Mouse (Mus musculus): ENCODE data around the gene Cuzd1. TPM values are rescaled to one million over a fixed set of nuclear protein-coding genes. Genes with fewer than 3 reads are reported as not detected.

Cuzd1 gene
- polyA plus RNA-seq (2015; fragmentation: Nextera tagmentation; extraction: Ambion mirVana) = not detected in 2 replicates

DNA sequence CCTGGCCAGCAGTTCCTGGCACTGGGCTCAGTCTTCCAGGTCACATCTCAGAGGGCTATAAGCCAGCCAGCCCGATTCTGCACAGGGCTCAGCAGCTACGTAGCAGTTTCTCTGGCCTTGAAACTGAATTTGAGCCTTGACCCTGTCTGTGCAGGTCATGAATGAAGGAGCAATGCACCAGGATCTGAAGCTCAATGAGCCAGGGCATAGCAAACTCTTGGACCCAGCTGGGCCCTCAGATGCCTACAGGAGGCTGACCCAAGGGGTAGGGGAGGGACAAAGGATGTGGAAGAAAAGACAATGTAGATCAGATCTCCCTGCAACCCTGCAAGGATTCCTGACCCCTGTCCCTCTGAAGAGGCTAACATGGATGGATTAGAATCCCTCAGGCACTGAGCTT lies at the start of gene Cuzd1:
TSS of gene Cuzd1 (minus strand) at position 101 of the 400 bp plus-strand sequence.
- WGBS = 87% methylated on average over 2 of the region's 2 CpGs
- H3K27me3 ChIP-seq = no peaks in the 10 kb centered on the region
- H3K9me3 ChIP-seq = no peaks in the 10 kb centered on the region
- no peak within 1 kb of the TSS for H3K4me2 ChIP-seq (replicated peaks)
- H3K4me3 ChIP-seq = no peak within 1 kb of the TSS
- no peaks in the 10 kb centered on the region for H3K4me1 ChIP-seq
- no peak for ATAC-seq (replicated peaks)
- H3K9ac ChIP-seq (replicated peaks) = no peak within 1 kb of the TSS
- no peaks in the 10 kb centered on the region for H3K36me3 ChIP-seq
- no peak within 1 kb of the TSS for H3K27ac ChIP-seq (replicated peaks)

DNA sequence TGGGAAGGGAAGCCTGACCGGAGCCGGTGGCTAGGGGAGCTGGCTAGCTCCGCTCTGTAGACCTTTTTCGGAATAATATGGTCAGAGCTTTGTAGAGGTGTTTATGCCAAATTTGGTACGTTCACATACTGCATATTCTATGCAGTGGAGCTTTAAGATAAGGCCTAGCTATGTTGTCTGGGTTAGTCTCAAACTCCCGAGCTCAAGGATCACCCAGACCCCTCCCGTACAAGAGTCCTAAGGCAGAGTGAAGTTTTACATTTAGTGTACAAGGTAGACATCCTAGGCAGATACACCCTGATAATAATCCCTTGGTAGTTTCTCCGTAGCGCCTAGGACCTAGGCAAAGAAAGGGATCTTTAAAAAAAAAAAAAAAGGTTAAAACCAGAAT lies 49.4 kb upstream of the Cuzd1 start:
- Histone ChIP-seq H3K4me3 (peak overlapping the region; percentile 78), H3K27me3 (no peaks in the 10 kb centered on the region; the same call in 1 of the 2 replicates), H3K4me2 (replicated peaks) (peak overlapping the region; percentile 69), H3K27ac (replicated peaks) (peak overlapping the region; percentile 84), H3K4me1 (peaks cover 7% of the 10 kb centered on the region; the same call in 1 of the 2 replicates), H3K9ac (replicated peaks) (peak overlapping the region; percentile 94), H3K9me3 (no peaks in the 10 kb centered on the region), H3K36me3 (no peaks in the 10 kb centered on the region)
- no peak for ATAC-seq (replicated peaks)
- WGBS = 6% methylated on average over 9 of the region's 9 CpGs

DNA sequence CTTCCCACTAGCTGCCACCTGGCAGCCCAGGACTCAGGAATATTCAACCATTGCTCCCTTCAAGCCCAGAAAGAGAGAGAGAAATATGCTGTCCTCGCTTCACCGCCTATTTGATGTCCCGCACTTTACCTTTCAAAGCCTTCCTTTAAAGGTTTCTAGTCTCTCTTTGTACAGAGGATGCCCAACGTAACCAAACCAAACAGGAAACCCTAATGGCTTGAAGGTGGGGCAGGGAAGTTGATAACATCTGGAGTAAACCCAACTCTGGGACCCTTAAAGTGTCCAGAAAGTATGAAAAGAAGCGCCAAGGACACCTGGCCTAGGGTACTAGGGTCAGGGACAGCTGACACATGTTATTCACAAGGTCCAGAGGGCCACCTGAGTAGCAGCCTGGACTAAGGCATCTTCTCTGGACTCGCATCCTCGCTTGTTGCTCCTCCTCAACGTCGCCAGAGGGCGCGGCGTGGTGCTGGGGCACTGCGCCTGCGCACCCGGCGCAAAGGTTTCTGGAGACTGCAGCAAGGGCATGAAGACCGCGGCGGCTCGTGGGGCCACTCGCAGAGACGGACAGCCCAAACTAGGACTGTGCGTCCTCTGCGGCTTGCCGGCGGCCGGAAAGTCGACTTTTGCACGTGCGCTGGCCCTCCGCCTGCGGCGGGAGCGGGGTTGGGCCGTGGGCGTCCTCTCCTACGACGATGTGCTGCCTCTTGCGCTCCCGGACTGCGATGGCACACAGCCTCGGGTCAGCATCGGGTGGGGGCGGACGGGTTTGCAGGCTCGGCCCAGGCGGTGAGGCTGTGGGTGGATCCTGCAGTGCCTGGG lies 48.8 kb upstream of the Cuzd1 start, which contains the start of gene Pstk:
TSS of gene Pstk (plus strand) at position 494 of the 822 bp plus-strand sequence.
- WGBS = 5% methylated on average over 47 of the region's 47 CpGs
- peaks cover 7% of the 10 kb centered on the region; the same call in 1 of the 2 replicates for H3K4me1 ChIP-seq
- peak; percentile 92 for ATAC-seq (replicated peaks)
- H3K9ac ChIP-seq (replicated peaks) = peak within 1 kb of the TSS; percentile 94
- H3K4me3 ChIP-seq = peak within 1 kb of the TSS; percentile 78
- peak within 1 kb of the TSS; percentile 69 for H3K4me2 ChIP-seq (replicated peaks)
- H3K27ac ChIP-seq (replicated peaks) = peak within 1 kb of the TSS; percentile 84
- H3K9me3 ChIP-seq = no peaks in the 10 kb centered on the region
- no peaks in the 10 kb centered on the region; the same call in 1 of the 2 replicates for H3K27me3 ChIP-seq
- no peaks in the 10 kb centered on the region for H3K36me3 ChIP-seq

DNA sequence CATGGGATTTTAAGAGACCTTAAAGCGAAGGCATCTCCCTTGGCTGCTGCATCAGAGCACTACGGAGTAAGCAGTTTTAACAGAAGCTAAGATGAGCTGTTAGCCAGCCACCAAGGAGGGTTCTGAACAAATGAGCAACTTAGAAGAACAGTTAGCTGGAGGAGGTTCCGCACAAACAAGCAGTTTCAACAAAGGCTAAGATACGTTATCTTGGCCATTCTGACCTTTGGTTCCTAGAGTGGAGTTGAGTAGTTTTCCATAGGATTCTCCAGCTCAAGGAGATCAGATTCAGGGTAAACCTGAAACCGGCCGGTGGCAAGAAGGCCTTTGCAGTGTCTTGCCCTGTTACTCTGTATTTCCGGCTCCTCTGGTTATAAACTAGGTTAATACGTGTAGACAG lies 42.0 kb upstream of the Cuzd1 start:
- Histone ChIP-seq H3K4me3 (no peak overlapping the region), H3K9me3 (no peaks in the 10 kb centered on the region), H3K9ac (replicated peaks) (no peak overlapping the region), H3K27ac (replicated peaks) (no peak overlapping the region), H3K36me3 (0 out of 2 replicates have a peak, but pooled peaks cover under 1% of the 10 kb centered on the region), H3K4me1 (peaks cover 18% of the 10 kb centered on the region), H3K4me2 (replicated peaks) (no peak overlapping the region), H3K27me3 (no peaks in the 10 kb centered on the region; the same call in 1 of the 2 replicates)
- WGBS = 95% methylated on average over 8 of the region's 8 CpGs
- no peak for ATAC-seq (replicated peaks)

GRCm38 (mm10) chr7:131362615-131363300 lies 40.7 kb upstream of the Cuzd1 start, which contains the start of gene 2310057M21Rik:
2310057M21Rik (minus strand) TSS chr7:131362759.
- H3K27ac ChIP-seq (replicated peaks) = peak within 1 kb of the TSS; percentile 87
- peak within 1 kb of the TSS; percentile 91 for H3K4me2 ChIP-seq (replicated peaks)
- WGBS = under 1% methylated on average over 55 of the region's 55 CpGs
- H3K9ac ChIP-seq (replicated peaks) = peak within 1 kb of the TSS; percentile 88
- peaks cover 18% of the 10 kb centered on the region for H3K4me1 ChIP-seq
- no peaks in the 10 kb centered on the region for H3K9me3 ChIP-seq
- peaks cover 5% of the 10 kb centered on the region; the same call in 1 of the 2 replicates for H3K36me3 ChIP-seq
- ATAC-seq (replicated peaks) = peak; percentile 98
- peak within 1 kb of the TSS; percentile 96 for H3K4me3 ChIP-seq
- no peaks in the 10 kb centered on the region; the same call in 1 of the 2 replicates for H3K27me3 ChIP-seq

- WGBS = under 1% methylated on average over 35 of the region's 35 CpGs
- peak; percentile 89 for ATAC-seq (replicated peaks)
- H3K4me1 ChIP-seq = peaks cover 18% of the 10 kb centered on the region
- peak overlapping the region; percentile 87 for H3K27ac ChIP-seq (replicated peaks)
- peaks cover 9% of the 10 kb centered on the region for H3K36me3 ChIP-seq
- H3K9me3 ChIP-seq = no peaks in the 10 kb centered on the region
- H3K27me3 ChIP-seq = no peaks in the 10 kb centered on the region; the same call in 1 of the 2 replicates
- H3K4me2 ChIP-seq (replicated peaks) = peak overlapping the region; percentile 91
- peak overlapping the region; percentile 88 for H3K9ac ChIP-seq (replicated peaks)
- peak overlapping the region; percentile 96 for H3K4me3 ChIP-seq
Measured at GRCm38 (mm10) chr7:131362269-131362614, 40.1 kb upstream of the Cuzd1 start.

DNA sequence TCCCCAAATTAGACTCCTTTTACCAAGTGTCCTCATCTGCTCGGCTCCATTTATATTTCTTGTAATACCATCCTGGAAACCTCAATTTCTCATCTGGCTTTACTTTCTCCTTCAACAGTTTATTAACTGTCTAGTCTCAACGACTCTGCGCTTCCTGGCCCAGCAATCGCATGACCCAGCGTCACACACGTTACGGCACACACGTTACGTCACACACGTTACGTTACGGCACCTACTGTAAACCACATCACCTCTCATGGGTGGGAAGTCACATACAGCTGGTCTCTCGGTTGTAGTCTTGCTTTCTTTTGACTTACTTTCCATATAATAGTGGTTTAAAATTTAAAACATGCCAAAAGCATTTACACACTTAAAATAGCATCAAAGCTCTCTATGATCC lies 34.0 kb upstream of the Cuzd1 start:
- peaks cover 3% of the 10 kb centered on the region for H3K4me1 ChIP-seq
- ATAC-seq (replicated peaks) = no peak
- peaks cover 38% of the 10 kb centered on the region for H3K36me3 ChIP-seq
- H3K4me2 ChIP-seq (replicated peaks) = no peak overlapping the region
- no peaks in the 10 kb centered on the region for H3K9me3 ChIP-seq
- no peak overlapping the region for H3K27ac ChIP-seq (replicated peaks)
- H3K4me3 ChIP-seq = no peak overlapping the region
- H3K27me3 ChIP-seq = no peaks in the 10 kb centered on the region
- no peak overlapping the region for H3K9ac ChIP-seq (replicated peaks)
- 97% methylated on average over 13 of the region's 13 CpGs for WGBS

DNA sequence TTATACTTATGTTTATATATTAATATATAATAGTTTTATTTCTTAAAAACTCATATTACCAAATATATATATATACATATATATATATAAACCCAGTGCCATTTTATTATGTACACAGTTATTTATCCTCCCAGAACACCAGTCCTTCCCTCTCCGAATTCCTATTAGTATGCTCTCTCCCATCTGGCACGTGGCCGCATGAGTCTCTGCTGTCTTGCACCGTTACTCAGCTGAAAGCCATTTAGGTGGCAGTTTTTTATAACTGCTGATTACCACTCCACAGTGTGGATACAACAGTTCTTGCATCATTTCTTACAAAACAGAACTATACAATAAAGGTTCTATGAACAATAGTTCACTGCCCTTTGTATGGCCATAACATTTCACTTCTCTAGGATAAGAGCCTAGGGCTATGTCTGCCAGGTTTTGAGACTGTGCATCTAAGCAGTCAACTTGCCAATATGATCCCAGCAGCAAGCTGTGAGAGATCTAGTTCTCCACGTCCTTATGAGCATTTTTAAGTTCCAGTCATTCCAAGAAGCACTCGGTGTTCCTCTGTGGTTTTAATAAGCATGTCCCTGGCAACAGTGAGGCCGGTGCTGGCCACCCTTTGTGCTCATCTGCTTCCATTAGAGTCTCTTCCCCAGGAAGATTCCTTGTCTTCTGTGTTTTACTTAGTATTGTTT lies 23.9 kb upstream of the Cuzd1 start:
- Histone ChIP-seq H3K4me2 (replicated peaks) (no peak overlapping the region), H3K36me3 (peaks cover 38% of the 10 kb centered on the region), H3K9ac (replicated peaks) (no peak overlapping the region), H3K27ac (replicated peaks) (peak overlapping the region; percentile 23), H3K4me3 (no peak overlapping the region), H3K27me3 (no peaks in the 10 kb centered on the region), H3K4me1 (peaks cover 6% of the 10 kb centered on the region; the same call in 1 of the 2 replicates), H3K9me3 (no peaks in the 10 kb centered on the region)
- 59% methylated on average over 7 of the region's 7 CpGs for WGBS
- 0 out of 2 replicates have a peak, but pooled peaks have one; percentile 38 for ATAC-seq (replicated peaks)

GRCm38 (mm10) chr7:131337502-131338068 lies 15.5 kb upstream of the Cuzd1 start:
- Histone ChIP-seq H3K9ac (replicated peaks) (no peak overlapping the region), H3K36me3 (peaks cover 20% of the 10 kb centered on the region), H3K4me3 (no peak overlapping the region), H3K9me3 (no peaks in the 10 kb centered on the region), H3K4me2 (replicated peaks) (no peak overlapping the region), H3K27ac (replicated peaks) (0 out of 2 replicates have a peak overlapping the region, but pooled peaks have one; percentile 27), H3K27me3 (no peaks in the 10 kb centered on the region), H3K4me1 (peaks cover 6% of the 10 kb centered on the region)
- 19% methylated on average over 8 of the region's 8 CpGs for WGBS
- no peak for ATAC-seq (replicated peaks)

DNA sequence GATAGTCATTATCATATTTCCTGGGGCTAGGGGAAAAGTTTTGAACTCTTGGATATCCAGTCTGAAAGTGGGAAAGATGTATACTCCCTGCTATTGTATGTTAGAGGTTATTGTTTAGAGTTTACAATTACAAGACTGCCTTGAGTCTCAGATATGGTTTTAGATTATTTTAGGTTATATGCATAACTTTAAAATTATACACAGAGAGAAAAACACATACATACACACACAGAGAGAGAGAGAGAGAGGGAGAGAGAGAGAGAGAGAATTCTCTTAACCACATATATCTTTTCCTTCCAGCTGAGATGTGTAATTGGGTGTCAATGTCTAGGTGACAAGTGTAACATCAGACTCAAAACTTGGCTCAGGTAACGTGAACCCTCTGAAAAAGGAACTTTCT lies 11.5 kb upstream of the Cuzd1 start, which contains the start of gene Fam24a:
TSS of gene Fam24a (plus strand) at position 301 of the 400 bp plus-strand sequence.
- H3K27ac ChIP-seq (replicated peaks) = no peak within 1 kb of the TSS

GRCm38 (mm10) chr7:131331688-131332087 lies 9.6 kb upstream of the Cuzd1 start:
- H3K4me3 ChIP-seq = no peak overlapping the region
- WGBS = 82% methylated on average over 2 of the region's 2 CpGs
- no peak for ATAC-seq (replicated peaks)
- H3K4me2 ChIP-seq (replicated peaks) = no peak overlapping the region
- H3K27ac ChIP-seq (replicated peaks) = no peak overlapping the region
- H3K27me3 ChIP-seq = no peaks in the 10 kb centered on the region
- H3K4me1 ChIP-seq = no peaks in the 10 kb centered on the region
- no peaks in the 10 kb centered on the region for H3K9me3 ChIP-seq
- H3K9ac ChIP-seq (replicated peaks) = no peak overlapping the region
- no peaks in the 10 kb centered on the region for H3K36me3 ChIP-seq

More for the DNA sequence above, 11.5 kb upstream of the Cuzd1 start, which contains the start of gene Fam24a:
- WGBS = 47% methylated on average over 1 of the region's 1 CpGs
- Histone ChIP-seq H3K4me3 (no peak within 1 kb of the TSS), H3K36me3 (no peaks in the 10 kb centered on the region), H3K9ac (replicated peaks) (no peak within 1 kb of the TSS), H3K4me1 (peaks cover 6% of the 10 kb centered on the region), H3K27me3 (no peaks in the 10 kb centered on the region), H3K9me3 (no peaks in the 10 kb centered on the region), H3K4me2 (replicated peaks) (no peak within 1 kb of the TSS)
- ATAC-seq (replicated peaks) = no peak

Data from forebrain, embryonic 15.5 days (tissue).